Mouse (Mus musculus) T-helper 17 cell (primary cell): Measurements from ENCODE around the gene Armt1.

Experiments used
- in situ Hi-C, 2 experiments: fragments of 300-600 bp; cut with MboI, MseI; formaldehyde crosslinking; loops; 1 replicate in 1 of 2; 2 replicates in 1 of 2; pipeline ENCODE4 v1.15.1; 2025; ENCODE audit warnings: high pct_unique_total_duplicates in 2 of 2

Armt1 gene

DNA sequence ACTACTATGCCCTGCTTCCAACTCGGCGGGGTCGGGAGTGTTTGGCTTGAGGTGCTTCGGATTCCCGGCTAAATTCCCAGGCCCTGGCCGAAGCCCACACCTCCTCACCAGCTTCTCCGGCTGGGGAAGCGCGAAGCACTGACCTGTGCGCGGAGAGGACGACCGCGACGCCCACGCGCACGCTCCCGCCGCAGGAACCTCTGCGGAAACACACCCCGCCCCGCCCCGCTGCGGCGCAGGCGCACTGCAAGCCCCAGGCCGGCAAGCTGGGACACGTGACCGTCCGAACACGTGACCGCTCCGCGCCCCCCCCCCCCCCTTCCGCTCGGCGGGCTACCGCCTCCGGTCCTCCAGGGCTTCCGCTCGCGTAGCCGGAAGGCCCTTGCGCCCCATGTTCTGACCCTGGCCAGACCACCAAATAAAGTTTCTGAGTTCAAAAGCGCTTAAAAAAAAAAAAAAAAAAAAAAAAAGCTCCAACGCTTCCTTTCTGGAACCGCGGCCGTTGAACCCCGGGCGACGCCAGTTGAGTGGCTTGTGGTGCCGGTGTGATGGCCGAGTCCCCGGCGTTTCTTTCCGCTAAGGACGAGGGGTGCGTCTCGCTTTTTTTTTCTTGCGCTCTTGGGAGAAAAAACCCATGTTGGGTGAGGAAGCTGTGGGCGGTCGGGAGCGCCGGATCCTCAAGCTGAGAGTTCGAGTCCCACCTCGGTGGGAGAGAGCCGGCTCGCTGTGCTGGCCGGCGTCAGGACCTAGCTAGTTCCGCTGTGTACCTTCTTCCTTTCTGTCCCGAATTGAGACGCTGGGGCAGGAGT, at the start of gene Armt1, which contains the start of gene Rmnd1:
Gene Armt1 (plus strand): TSS at position 345 of the 809 bp plus-strand sequence.
Gene Rmnd1 (minus strand): TSS at position 266 of the 809 bp plus-strand sequence.
- in situ Hi-C loops = no loop called here

DNA sequence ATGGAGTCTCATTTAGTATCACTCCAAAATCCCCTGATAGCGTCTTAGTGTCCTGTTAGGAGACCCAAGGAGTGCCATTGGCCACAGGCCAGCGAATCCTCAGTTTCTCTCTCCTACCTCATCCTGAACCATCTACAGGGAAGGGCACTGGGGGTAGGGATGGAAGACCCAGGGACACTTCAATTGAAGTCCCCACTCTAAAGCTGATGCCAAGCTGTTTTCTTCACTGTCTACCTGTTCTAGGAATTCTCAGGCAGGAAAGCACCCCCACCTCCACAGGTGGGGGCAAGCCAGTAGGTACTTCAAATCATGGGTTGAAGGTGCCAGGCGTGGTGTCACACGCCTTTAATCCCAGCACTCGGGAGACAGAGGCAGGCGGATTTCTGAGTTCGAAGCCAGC, 48.0 kb upstream of the Armt1 start:
- in situ Hi-C loops = loop anchor here in 1 of 2 experiments (25.0 kb wide), 1 partner anchor 1428 kb away; the partner anchor contains the start of genes Fbxo5 and Mtrf1l

DNA sequence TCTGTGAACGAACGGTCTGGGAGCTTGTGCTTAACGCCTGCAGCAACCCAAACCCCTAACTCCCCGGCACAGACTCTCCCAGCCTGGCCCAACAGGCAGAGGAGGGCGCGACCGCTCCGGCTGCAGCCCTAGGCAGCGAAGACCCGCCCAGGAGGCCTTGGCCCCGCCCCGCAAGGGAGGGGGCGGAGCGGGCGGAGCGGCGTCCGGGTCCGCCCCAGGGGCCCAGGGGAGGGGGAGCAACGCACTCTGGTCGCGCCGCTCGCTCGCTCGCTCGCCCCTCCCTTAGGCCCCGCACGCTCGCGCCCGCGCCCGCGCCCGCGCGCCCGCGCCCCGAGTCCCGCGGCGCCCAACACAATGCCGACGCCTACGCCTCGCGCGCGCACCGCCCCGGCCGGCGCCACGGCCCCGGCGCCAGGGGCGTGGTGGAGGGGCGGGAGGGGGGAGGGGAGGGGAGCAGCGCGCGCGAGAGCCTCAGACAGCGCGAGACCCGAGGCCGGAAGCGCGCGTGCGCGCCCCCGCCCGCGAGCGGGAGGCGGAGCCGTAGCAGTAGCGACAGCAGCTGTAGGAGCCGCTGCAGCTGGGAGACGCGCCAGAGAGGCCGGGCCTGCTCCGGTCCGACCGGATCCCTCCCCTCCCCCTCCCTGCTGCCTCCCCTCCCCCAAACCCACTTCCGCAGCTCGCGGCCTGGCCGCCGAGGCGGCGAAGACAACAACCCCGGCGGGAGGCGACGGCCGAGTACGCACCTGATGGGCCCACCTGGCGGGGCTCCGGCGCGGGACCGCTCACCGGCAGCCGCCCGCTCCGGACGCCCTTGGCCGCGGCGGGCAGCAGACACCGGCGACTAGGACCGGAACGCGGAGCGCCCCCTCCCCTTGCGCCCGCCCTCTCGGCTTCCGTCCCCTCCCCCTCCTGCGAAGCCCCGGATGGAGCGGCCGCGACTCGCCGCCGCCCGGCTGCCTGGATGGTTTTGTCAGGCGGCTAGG, 45.4 kb upstream of the Armt1 start:
- in situ Hi-C loops = loop anchor here in 1 of 2 experiments (25.0 kb wide), 1 partner anchor 1425 kb away; the partner anchor contains the start of genes Fbxo5 and Mtrf1l

DNA sequence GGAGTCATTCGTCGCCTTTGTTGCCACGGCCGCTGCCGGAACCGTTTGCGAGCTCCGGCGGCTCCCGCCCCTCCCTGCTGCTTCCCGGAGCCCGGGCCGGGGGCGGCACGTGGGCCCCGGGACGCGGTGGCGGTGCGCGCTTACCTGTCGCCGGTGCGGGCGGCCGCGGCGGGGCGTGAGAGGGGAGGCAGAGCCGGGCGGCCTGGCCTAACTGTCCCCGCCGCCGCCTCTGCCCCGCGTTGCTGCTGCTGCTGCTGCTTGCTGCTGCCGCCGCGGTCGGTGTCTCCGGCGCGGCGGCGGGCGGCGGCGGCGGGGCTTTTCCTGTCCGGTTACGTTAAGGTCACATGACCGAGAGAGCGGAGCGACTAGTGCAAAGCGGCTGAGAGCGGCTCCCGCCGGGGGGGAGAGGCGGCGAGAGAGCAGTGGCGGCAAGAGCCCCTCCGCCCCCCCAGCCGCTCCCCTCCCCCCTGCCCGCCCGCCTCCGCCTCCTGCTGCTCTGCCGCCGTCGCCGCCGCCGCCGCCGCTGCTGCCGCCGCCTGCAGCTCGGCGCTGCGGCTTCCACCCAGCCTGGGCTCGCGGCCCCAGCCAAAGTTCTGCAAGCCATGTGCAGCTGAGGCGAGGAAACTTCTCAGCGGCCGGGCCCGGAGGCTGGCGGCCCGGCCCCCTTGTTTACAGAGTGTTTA, 44.4 kb upstream of the Armt1 start, which contains the start of gene Zbtb2:
Gene Zbtb2 (minus strand): TSS at position 408 of the 683 bp plus-strand sequence.
- in situ Hi-C loops = loop anchor here in 1 of 2 experiments (25.0 kb wide), 1 partner anchor 1424 kb away; the partner anchor contains the start of genes Fbxo5 and Mtrf1l

DNA sequence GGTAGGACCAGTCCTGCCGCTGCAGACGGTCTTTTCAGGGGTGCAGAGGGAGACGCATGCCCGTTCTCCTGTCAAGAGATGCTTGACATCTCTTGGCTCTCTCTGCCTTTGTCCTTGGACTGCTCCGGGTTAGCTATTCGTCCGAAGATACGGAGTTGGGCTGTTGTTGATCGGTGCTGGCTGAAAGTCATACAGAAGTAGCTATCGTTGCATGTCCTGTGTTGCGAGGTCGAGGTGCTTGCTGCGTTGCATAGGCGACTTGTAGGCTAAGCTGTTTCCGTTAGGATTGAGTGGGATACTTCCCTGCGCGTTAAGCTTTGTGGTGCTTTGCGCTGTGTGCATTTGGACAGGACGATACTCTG, 43.9 kb upstream of the Armt1 start:
- in situ Hi-C loops = loop anchor here in 1 of 2 experiments (25.0 kb wide), 1 partner anchor 1424 kb away; the partner anchor contains the start of genes Fbxo5 and Mtrf1l

DNA sequence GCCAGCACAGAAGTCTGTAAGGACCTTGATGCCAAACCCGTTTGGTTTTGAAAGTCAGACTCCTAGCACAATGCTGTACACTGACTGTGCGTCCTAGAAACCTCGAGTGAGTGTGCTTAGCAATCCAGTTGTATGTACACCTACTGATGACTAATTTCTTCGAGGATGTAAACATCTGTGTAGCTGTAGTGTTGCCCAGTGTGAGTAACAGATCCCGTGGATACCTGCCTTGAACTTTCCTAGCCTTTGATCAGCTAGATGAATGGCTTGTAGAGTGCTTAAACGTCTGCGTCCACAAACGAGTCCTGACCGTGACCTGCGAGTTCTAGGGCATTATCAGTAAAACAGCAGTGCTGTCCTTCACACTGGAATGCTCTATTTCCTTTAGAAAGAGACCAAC, 43.2 kb upstream of the Armt1 start:
- in situ Hi-C loops = loop anchor here in 1 of 2 experiments (25.0 kb wide), 1 partner anchor 1423 kb away; the partner anchor contains the start of genes Fbxo5 and Mtrf1l

DNA sequence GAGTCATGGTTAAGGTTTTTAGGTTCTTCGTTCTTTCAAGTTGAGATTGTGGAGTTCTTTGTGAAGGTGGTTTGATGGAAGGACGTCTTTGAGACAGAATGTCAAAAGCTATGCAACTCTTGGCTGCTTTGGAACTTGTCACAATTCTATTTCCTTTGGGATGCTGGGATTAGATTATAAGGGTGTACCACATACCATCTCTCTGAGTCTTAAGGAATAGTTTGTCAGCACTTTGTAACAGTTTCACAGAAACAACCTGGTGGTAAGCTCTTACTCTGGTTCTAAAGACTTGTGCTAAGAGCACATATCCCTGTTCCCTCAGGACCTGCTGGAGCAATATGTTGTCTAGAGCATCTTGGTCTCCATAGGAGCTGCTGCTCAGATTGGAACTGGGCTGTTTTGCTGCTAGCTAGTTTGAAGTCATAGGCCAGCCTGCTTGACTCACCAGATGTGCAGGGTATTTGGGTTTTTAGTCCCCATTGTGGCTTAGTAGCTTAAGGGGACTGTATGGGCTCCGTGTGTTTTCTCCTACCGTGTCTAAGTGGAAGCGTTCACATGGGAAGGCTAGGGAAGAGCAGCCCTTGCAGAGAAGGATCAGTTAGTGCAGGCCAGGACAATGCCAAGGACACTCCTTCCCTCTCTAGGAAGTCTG, 42.7 kb upstream of the Armt1 start:
- in situ Hi-C loops = loop anchor here (10.0 to 25.0 kb wide), 2 partner anchors 1415 to 1423 kb away; partner anchors contain the start of genes Fbxo5 (in 2 of the 2) and Mtrf1l (in 1 of the 2)

DNA sequence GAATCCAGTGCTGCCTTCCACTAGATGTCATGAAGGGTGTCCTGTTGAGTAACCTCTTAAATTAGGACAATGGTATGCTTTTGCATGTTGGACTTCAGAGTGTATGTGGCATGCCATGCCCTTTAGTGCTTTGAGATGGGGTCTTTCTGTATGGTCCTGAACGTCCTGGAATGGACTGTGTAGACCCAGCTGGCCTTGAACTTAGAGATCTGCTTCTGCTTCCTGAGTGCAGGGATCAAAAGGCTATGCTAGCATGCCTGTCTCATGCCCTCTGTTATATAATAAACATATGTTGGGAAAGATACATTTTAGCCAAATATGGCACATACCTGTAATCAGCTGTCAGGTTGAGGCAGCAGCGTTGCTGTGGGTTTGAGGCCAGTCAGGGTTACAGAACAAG, 41.7 kb upstream of the Armt1 start:
- in situ Hi-C loops = loop anchor here (10.0 to 25.0 kb wide), 2 partner anchors 1414 to 1422 kb away; partner anchors contain the start of genes Fbxo5 (in 2 of the 2) and Mtrf1l (in 1 of the 2)

DNA sequence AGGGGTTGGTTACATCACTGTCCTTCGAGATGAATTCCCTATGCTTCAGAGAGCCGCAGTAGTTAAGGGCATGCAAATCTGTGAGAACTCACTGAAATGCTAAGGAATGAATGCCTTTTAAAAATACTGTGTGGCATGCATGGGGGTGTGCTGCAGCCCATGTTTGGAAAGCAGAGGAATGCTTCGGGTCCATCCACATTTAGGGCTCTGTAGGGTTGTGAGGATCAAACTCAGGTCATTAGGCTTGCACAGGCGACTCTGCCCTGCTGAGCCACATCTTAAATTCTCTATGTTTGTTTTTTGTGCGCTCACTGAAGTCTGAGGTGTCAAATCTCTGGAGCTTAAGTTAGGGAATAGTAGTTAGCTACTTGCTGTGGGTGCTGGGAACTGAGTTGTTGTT, 41.2 kb upstream of the Armt1 start:
- in situ Hi-C loops = loop anchor here (10.0 to 25.0 kb wide), 2 partner anchors 1414 to 1421 kb away; partner anchors contain the start of genes Fbxo5 (in 2 of the 2) and Mtrf1l (in 1 of the 2)

DNA sequence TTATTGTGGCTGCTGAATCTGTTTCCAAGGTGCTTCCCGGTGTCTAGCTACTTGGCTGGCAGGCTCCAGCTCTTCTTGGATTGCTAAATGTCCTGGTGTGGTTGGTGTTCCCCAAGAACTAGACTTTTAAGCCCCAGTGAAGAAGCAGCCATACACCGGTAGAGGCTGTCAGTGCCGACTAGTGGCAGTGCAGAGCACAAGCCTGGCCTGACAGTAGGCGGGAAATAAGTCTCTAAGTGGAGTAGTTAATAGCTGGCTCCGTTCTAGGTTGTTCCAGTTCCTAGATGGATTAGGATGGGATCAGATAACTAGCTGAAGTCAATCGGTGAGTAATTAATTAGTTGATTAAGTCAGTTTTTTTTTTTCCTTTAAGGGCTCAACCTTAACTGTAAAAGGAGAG, 40.4 kb upstream of the Armt1 start:
- in situ Hi-C loops = loop anchor here (10.0 to 25.0 kb wide), 2 partner anchors 1413 to 1420 kb away; partner anchors contain the start of genes Fbxo5 (in 2 of the 2) and Mtrf1l (in 1 of the 2)

DNA sequence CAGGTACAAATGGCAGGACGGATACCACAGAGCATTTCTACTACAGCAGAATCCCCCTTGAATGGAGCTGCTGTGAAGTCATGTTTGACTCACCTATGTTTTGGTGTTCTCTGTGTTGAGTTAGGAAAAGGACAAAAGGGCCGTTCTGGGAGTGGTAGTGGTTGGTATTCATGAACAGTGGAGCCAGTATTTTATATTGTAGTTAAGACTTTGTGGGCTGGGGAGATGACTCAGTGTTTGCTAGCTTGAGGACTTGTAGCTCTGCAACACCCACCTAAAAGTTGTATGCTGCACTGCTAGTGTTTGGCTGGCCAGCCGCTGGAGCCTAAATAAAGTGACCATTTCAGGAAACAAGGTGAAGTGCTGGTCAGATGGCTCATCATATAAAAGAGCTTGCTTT, 36.9 kb upstream of the Armt1 start:
- in situ Hi-C loops = loop anchor here (10.0 to 25.0 kb wide), 2 partner anchors 1409 to 1417 kb away; partner anchors contain the start of genes Fbxo5 (in 2 of the 2) and Mtrf1l (in 1 of the 2)

DNA sequence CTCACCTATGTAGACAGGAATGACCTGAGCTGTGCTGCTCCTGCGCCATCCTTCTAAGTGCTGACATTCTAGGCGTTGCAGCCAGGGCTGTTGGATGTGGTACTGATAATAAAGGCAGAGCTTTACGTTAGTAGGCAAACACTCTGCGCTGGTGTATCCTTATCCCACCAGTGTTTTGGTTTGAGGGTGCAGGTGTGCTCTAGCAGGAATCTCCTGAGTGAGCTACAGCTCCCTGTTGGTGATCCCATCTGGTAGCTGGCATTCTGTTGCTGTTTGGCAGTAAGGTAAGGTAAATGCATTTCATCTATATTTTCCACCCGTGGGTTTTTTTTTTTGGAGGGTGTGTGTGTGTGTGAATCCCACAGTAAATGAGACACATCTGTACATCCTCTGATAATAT, 34.2 kb upstream of the Armt1 start:
- in situ Hi-C loops = loop anchor here (10.0 to 25.0 kb wide), 2 partner anchors 1407 to 1414 kb away; partner anchors contain the start of genes Fbxo5 (in 2 of the 2) and Mtrf1l (in 1 of the 2)

DNA sequence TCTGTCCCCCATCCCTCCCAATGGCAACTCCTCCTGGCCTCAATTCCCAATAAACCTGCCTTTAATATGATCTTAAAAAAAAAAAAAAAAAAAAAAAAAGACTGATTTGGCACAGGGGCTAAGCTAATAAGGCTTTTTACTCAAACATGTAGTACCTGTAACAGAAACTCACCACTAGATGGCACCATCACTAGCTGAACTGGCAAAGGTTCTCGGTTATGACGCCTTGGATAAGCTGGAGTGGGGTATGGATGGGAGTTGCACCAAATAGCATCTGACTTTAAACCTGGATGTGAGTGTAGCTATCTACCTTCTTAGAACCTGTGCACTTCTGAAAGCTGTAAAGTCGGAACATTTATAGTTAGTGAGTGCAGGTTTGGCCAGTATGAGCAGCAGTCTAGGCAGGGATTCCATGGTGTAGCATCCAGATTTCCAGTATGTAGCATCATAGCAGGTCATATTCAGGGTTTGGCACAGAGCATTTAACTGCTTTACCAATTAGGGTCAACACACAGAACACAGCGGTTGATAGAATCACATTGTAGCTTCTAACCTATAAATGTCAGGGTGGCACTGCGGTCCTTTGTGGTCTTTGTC, 27.3 kb upstream of the Armt1 start:
- in situ Hi-C loops = no loop called here

DNA sequence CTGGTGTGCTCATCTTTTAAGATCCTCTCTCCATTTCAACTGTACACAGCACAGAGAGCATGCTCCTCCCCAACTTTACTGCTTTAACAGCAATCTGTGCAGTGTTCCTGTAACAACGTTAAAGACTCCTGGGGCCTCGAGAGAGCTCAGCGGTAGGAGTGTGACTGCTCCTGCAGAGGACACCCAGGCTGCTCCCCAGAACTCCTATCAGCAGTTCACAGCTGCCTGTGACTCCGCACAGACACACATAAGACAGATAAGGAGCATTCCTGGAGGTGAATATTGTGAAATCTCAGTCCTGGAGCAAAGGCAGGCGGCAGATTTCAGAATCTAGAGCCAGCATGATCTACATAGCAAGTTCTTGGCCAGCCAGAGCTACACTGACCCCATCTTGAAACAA, 26.8 kb upstream of the Armt1 start:
- in situ Hi-C loops = no loop called here

DNA sequence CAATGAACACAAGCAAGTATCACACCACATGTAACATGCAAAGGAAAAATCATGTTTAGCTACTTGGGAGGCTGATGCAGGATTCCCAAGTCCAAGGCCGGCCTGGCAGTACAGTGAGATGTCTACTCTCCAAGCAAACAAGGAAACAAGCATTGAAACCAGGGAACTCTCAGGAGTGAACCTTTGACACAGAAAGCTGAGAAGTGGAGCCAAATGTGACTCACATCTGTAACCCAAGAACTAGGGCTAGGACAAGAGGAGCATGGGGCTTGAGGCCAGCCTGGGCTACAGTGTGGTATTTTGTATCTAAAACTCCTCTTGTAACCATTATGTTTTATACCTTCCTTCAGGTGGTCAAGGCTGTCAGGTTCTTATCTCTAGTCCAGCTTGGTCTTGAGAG, 25.1 kb upstream of the Armt1 start:
- in situ Hi-C loops = no loop called here

DNA sequence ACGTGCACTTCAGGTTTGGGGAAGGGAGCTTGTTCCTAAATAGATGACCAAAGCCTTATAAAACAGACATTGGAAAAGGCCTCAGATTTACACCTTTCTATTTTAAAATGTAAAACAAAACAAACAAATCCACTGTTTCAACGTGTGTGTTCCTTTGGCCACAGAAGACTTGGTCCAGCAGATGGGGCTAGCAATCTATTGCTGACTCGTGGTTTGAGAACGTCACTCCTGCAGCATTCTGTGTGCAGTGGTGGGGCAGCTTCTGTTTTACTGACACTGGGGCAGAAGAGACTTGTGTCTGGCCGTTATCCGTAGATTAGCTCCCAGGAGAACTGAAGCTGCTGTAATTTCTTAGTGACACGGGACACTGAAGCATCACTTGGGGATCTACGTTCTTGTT, 7.0 kb upstream of the Armt1 start:
- in situ Hi-C loops = no loop called here

DNA sequence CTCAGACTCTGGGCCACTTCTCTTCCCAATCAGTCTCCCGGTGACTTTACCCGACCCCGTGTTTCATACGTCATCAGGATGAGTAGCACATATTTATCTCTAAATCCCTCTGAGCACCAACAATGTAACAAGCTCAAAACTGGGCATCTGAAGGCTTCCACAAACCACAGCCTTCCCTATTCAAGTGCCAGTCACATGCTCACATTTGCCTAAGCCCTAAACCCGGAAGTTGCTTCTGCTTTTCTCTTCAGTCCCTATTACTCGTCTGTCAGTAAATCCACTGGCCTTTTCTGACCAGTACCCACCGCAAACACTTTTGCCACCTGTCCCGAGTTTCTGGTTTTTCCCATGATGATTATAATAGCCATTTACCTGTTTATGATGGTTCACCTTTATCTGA, 1.9 kb upstream of the Armt1 start:
- in situ Hi-C loops = no loop called here

DNA sequence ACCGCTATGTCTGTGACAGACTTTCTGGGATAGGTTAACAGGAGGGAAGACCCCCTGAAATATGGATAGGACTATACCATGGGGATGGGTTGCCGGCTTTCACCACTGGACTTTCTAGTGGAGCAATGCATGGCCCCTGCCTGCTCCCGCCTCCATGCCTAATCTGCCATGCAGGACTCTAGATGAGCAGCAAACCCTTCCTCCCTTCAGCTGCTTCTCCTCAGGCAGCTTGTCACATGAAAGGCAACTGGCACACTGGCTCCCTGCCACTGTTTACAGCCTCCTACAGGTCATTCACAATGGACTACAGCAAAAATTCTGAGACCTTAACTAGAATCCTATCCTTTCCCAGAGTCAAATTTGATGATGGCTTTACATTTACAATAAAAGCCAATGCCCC, 1.4 kb upstream of the Armt1 start:
- in situ Hi-C loops = no loop called here

DNA sequence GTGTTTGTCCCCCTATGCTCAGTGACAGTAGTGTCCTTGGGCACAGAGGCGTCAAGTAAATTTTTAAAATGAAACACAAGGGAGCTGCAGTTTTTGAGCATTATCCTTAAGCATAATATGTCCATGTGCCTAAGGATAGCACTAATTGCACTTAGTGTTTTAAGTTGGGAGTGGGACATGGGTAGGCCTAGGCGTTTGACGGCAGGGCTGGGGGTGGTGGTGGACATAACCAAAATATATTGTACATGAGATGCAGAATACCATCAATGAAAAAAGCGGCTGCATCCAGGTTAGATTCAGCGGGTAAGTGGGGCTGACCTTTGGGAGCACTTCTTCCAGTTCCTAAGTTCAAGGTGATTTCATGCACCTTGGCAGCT, 533 bp upstream of the Armt1 start:
- in situ Hi-C loops = no loop called here
